In genomic region chr1:166900441-166901161, GRCm38 (mm10) we compare ENCODE assay signal across 10 mouse cellular contexts.
DNase-seq lines count a peak whose midpoint lies in the region; ATAC-seq and TF ChIP-seq lines count a peak whose summit lies in the region.
"Had no signal": no experiment of that assay in that cellular context is flagged by ENCODE, and none has a peak within 500 bp of the region (broad histone marks: within the 10 kb centered on the region; RNA-seq: fewer than 3 reads in every experiment).

No protein-coding gene starts in this region.

- DNase-seq in adrenal gland, postnatal 10 days = peak; percentile 17
- no peak for DNase-seq in adrenal gland, postnatal 4 days (ENCODE audit: low spot score in 2 of 2)
- peak; percentile 86 for DNase-seq in kidney, postnatal 0 days (ENCODE audit: low spot score)
- DNase-seq in kidney, adult 11 months = no peak
- DNase-seq in NIH3T3 (ENCODE audit: low read depth) = peak; percentile 36
- peak; percentile 42 for DNase-seq in kidney, postnatal 14 days
- no peak for DNase-seq in spleen, postnatal 10 days (ENCODE audit: low spot score in 2 of 2)

- H3K4me3 ChIP-seq in kidney, postnatal 0 days (replicated peaks; ENCODE audit: low read depth, low read length) = no peak overlapping the region
- H3K4me3 ChIP-seq: heart, embryonic 15.5 days had no signal

- H3K9me3 ChIP-seq in kidney, postnatal 0 days (replicated peaks; ENCODE audit: low read length) = no peaks in the 10 kb centered on the region
- H3K9me3 ChIP-seq: heart, embryonic 15.5 days had no signal

- H3K9ac ChIP-seq in kidney, postnatal 0 days (ENCODE audit: low read depth, low read length) = no peak overlapping the region
- H3K9ac ChIP-seq: heart, embryonic 15.5 days had no signal

- no peak overlapping the region; the same call in 1 of the 2 replicates for H3K4me2 ChIP-seq in kidney, postnatal 0 days (ENCODE audit: low read length)
- H3K4me2 ChIP-seq: heart, embryonic 15.5 days had no signal

- no peaks in the 10 kb centered on the region; the same call in 1 of the 2 replicates for H3K4me1 ChIP-seq in kidney, postnatal 0 days (replicated peaks; ENCODE audit: insufficient read depth, low read length)

- no peak overlapping the region for H3K27ac ChIP-seq in kidney, postnatal 0 days
- H3K27ac ChIP-seq: heart, embryonic 15.5 days had no signal

- H3K27me3 ChIP-seq in kidney, postnatal 0 days (ENCODE audit: insufficient read depth, low read length) = no peaks in the 10 kb centered on the region
- H3K27me3 ChIP-seq: Patski had no signal

- WGBS in kidney, postnatal 0 days = 26% methylated on average over 8 of the region's 8 CpGs

- ATAC-seq in kidney, postnatal 0 days (replicated peaks; ENCODE audit: low FRiP score, low read depth) = no peak
- ATAC-seq in erythroblast, adult 5-6 weeks (replicated peaks; ENCODE audit: low FRiP score, poor library complexity, severe bottlenecking) = no peak
- ATAC-seq: Patski had no signal

- no peak for TF ChIP-seq CTCF in kidney, postnatal 0 days (IDR thresholded peaks at IDR 0.05; ENCODE audit: low read depth)

- no peaks in the 10 kb centered on the region for H3K36me3 ChIP-seq in kidney, postnatal 0 days (ENCODE audit: insufficient read depth, low read length)
- H3K36me3 ChIP-seq: heart, embryonic 15.5 days had no signal

Comparison
In these comparisons a context has a peak if more than half of its experiments do, and no peak if none do; other contexts are left out.
1. DNase-seq: peak in adrenal gland, postnatal 10 days (single experiment), kidney, postnatal 0 days (single experiment), NIH3T3 (single experiment) and kidney, postnatal 14 days (single experiment); none in adrenal gland, postnatal 4 days (0 of 2), kidney, adult 11 months (single experiment) and spleen, postnatal 10 days (0 of 2).